Mouse (Mus musculus): ENCODE measurements at regions not wholly inside any gene's neighbourhood (a gene's known extent, or its start where the extent isn't known, plus 50 kb on each side); places are given as distances from the start of the nearest gene placed in this dataset.

DNA sequence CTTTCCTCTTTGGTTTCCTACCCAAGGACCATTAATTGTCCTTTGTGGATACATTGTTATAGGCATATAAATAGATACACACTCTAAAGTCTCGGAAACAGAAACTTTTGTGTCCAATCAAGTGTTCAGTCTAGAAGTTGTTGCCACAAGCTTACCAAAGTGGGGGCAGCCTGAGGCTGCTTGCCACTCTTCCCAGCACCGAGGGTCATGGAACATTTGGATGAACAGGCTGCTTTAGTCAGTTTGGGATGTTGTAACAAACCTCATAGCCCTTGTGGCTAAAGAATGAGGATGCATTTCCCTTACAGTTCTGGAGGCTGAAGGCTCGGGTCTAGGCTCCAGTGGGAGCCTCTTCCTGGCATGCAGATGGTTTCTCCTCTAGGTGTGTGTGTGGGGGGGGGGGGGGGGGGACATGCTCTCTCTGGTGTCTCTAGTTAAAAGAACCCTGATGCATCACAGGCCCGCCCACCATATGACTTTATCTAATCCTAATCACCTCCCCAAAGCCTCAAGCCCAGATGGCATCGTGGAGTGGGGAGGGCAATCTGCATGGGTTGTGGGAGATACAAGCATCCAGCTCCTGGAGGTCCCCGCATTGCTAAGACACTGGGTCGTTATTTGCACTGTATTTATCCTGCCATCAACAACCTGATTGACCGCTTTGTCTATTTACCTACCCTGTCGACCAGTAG, 152.7 kb downstream of the Evx1 start:
- TF ChIP-seq CTCF (IDR thresholded peaks at IDR 0.05; ENCODE audit: low read depth, low read length) = no peak
- no peak for TF ChIP-seq POLR2A (IDR thresholded peaks at IDR 0.05; ENCODE audit: extremely low read depth, insufficient read depth, low read length)
